In genomic region chr1:53977806-53978513, GRCm38 (mm10) we compare ENCODE assay signal across 9 mouse cellular contexts.
A peak's percentile ranks its signal among the peaks of the same experiment; 100 is the strongest.
DNase-seq lines count a peak whose midpoint lies in the region; ATAC-seq and TF ChIP-seq lines count a peak whose summit lies in the region.
"Had no signal": no experiment of that assay in that cellular context is flagged by ENCODE, and none has a peak within 500 bp of the region (broad histone marks: within the 10 kb centered on the region; RNA-seq: fewer than 3 reads in every experiment).

No protein-coding gene starts in this region.

- no peaks in the 10 kb centered on the region for H3K36me3 ChIP-seq in heart, embryonic 13.5 days
- H3K36me3 ChIP-seq in limb, embryonic 13.5 days = no peaks in the 10 kb centered on the region

- intact Hi-C loops in gastrocnemius, adult 2 months (cut with DNase I) = no loop called here

- H3K9ac ChIP-seq in heart, embryonic 13.5 days = peak overlapping the region; percentile 65
- H3K9ac ChIP-seq in limb, embryonic 13.5 days = no peak overlapping the region

- H3K27me3 ChIP-seq in heart, embryonic 13.5 days (replicated peaks) = no peaks in the 10 kb centered on the region
- no peaks in the 10 kb centered on the region for H3K27me3 ChIP-seq in limb, embryonic 13.5 days

- H3K9me3 ChIP-seq in heart, embryonic 13.5 days = no peaks in the 10 kb centered on the region
- no peaks in the 10 kb centered on the region for H3K9me3 ChIP-seq in limb, embryonic 13.5 days

- no peak for TF ChIP-seq CTCF in gastrocnemius, adult 2 months (IDR thresholded peaks at IDR 0.05)

- 60% methylated on average over 8 of the region's 8 CpGs for WGBS in heart, embryonic 13.5 days
- 68% methylated on average over 8 of the region's 8 CpGs for WGBS in limb, embryonic 13.5 days

- ATAC-seq in heart, embryonic 13.5 days (ENCODE audit: extremely low read depth, insufficient number of reproducible peaks, low FRiP score, low TSS enrichment) = no peak
- ATAC-seq in limb, embryonic 13.5 days (ENCODE audit: low FRiP score, low read depth) = no peak; the same call in 1 of the 2 replicates
- no peak for ATAC-seq in frontal cortex, adult (ENCODE audit: low TSS enrichment)

- no peak for DNase-seq in gastrocnemius, adult 2 months
- DNase-seq in gastrocnemius, postnatal 25 days = no peak
- DNase-seq in natural killer cell, adult 2 months (ENCODE audit: low spot score in 2 of 2) = no peak
- no peak for DNase-seq in frontal cortex, postnatal 25 days (ENCODE audit: low spot score in 2 of 2)

- H3K27ac ChIP-seq in gastrocnemius, adult 2 months = peak overlapping the region; percentile 85
- peak overlapping the region; percentile 92 for H3K27ac ChIP-seq in brown adipose tissue, adult 24 weeks (replicated peaks; ENCODE audit: low read depth, low read length)
- peak overlapping the region; percentile 89 for H3K27ac ChIP-seq in heart, embryonic 13.5 days (replicated peaks)
- peak overlapping the region; percentile 58; the same call in 1 of the 2 replicates for H3K27ac ChIP-seq in limb, embryonic 13.5 days

- peaks cover 11% of the 10 kb centered on the region for H3K4me1 ChIP-seq in brown adipose tissue, adult 24 weeks (ENCODE audit: control insufficient read depth, insufficient read depth, insufficient read length, low read length)
- H3K4me1 ChIP-seq in heart, embryonic 13.5 days = peaks cover 21% of the 10 kb centered on the region
- H3K4me1 ChIP-seq in limb, embryonic 13.5 days = 0 out of 2 replicates have a peak, but pooled peaks cover 5% of the 10 kb centered on the region

- peak overlapping the region; percentile 55 for H3K4me2 ChIP-seq in heart, embryonic 13.5 days
- H3K4me2 ChIP-seq in limb, embryonic 13.5 days (replicated peaks) = no peak overlapping the region

- H3K4me3 ChIP-seq in gastrocnemius, adult 2 months = peak overlapping the region; percentile 69
- peak overlapping the region; percentile 59 for H3K4me3 ChIP-seq in brown adipose tissue, adult 24 weeks (ENCODE audit: insufficient read depth, low read depth, low read length)
- H3K4me3 ChIP-seq in heart, embryonic 13.5 days = peak overlapping the region; percentile 35
- H3K4me3 ChIP-seq in limb, embryonic 13.5 days = no peak overlapping the region
- H3K4me3 ChIP-seq: myocyte had no signal
